Mouse (Mus musculus): Measurements from ENCODE around the gene Klra10.
"Not testable (repeated sequence)": the region's sequence is repeated elsewhere in the genome, so short reads cannot be mapped to it uniquely, and the experiment has no call there.

Gene Klra10

GRCm38 (mm10) chr6:130281828-130282227, at the start of gene Klra10:
TSS of gene Klra10 (minus strand) at chr6:130281928.
- DNase-seq = not testable (repeated sequence)

- no peak for DNase-seq
Measured at GRCm38 (mm10) chr6:130287984-130288649, 6.4 kb upstream of the Klra10 start.

- no peak for DNase-seq
Measured at GRCm38 (mm10) chr6:130255326-130255725, 26.4 kb downstream of the Klra10 start.

- DNase-seq = no peak
Measured at GRCm38 (mm10) chr6:130237536-130237935, 44.2 kb downstream of the Klra10 start.

GRCm38 (mm10) chr6:130236635-130237034, 45.1 kb downstream of the Klra10 start:
- no peak for DNase-seq

- DNase-seq = no peak
Measured at GRCm38 (mm10) chr6:130233222-130233621, 48.5 kb downstream of the Klra10 start, which contains the start of gene Klra7. TSS of gene Klra7 (minus strand) at chr6:130233322.

Measured in cerebellum, adult 18-20 months (tissue).